Mouse (Mus musculus): ENCODE data around the gene Nfix. TPM values are rescaled to one million over a fixed set of nuclear protein-coding genes. Genes with fewer than 3 reads are reported as not detected.

Nfix gene
- polyA plus RNA-seq, 1 experiment from 2014 or later = 67.4 TPM

- WGBS = 15% methylated on average over 26 of the region's 34 CpGs
- Histone ChIP-seq H3K36me3 (ENCODE audit: control insufficient read depth, insufficient read depth, low read length) (peaks cover 39% of the 10 kb centered on the region), H3K27me3 (replicated peaks; ENCODE audit: control insufficient read depth, insufficient read depth, low read length) (peaks cover 45% of the 10 kb centered on the region), H3K9ac (ENCODE audit: low read depth, low read length) (0 out of 2 replicates have a peak within 1 kb of the TSS, but pooled peaks have one; percentile 34), H3K4me1 (ENCODE audit: control insufficient read depth, insufficient read depth, low read length) (peaks cover 10% of the 10 kb centered on the region), H3K9me3 (ENCODE audit: control insufficient read depth, low read length) (no peaks in the 10 kb centered on the region), H3K4me2 (ENCODE audit: low read depth, low read length) (peak within 1 kb of the TSS; percentile 16; the same call in 1 of the 2 replicates), H3K4me3 (ENCODE audit: low read depth, low read length) (peak within 1 kb of the TSS; percentile 22), H3K27ac (replicated peaks; ENCODE audit: low read depth, low read length) (peak within 1 kb of the TSS; percentile 29; the same call in 1 of the 2 replicates)
- ATAC-seq (ENCODE audit: low read depth) = 0 out of 2 replicates have a peak, but pooled peaks have one; percentile 13
- no peak for DNase-seq (ENCODE audit: low spot score)
These were observed 98.9 kb downstream of the Nfix start, which contains the start of gene Lyl1 for GRCm38 (mm10) chr8:84700941-84701911. Lyl1 (plus strand) TSS chr8:84701457.

GRCm38 (mm10) chr8:84700526-84700925 is 99.6 kb downstream of the Nfix start:
- peaks cover 7% of the 10 kb centered on the region; the same call in 1 of the 2 replicates for H3K4me1 ChIP-seq (ENCODE audit: control insufficient read depth, insufficient read depth, low read length)
- peaks cover 43% of the 10 kb centered on the region for H3K27me3 ChIP-seq (replicated peaks; ENCODE audit: control insufficient read depth, insufficient read depth, low read length)
- peak overlapping the region; percentile 2; the same call in 1 of the 2 replicates for H3K4me2 ChIP-seq (ENCODE audit: low read depth, low read length)
- ATAC-seq (ENCODE audit: low read depth) (no peak), DNase-seq (ENCODE audit: low spot score) (no peak)
- no peak overlapping the region for H3K4me3 ChIP-seq (ENCODE audit: low read depth, low read length)
- 79% methylated on average over 5 of the region's 5 CpGs for WGBS
- peaks cover 45% of the 10 kb centered on the region for H3K36me3 ChIP-seq (ENCODE audit: control insufficient read depth, insufficient read depth, low read length)
- H3K9ac ChIP-seq (ENCODE audit: low read depth, low read length) = no peak overlapping the region
- no peaks in the 10 kb centered on the region for H3K9me3 ChIP-seq (ENCODE audit: control insufficient read depth, low read length)
- 0 out of 2 replicates have a peak overlapping the region, but pooled peaks have one; percentile 29 for H3K27ac ChIP-seq (replicated peaks; ENCODE audit: low read depth, low read length)

- ATAC-seq (ENCODE audit: low read depth) = no peak
- Histone ChIP-seq H3K4me1 (ENCODE audit: control insufficient read depth, insufficient read depth, low read length) (0 out of 2 replicates have a peak, but pooled peaks cover 2% of the 10 kb centered on the region), H3K4me2 (ENCODE audit: low read depth, low read length) (peak overlapping the region; percentile 2; the same call in 1 of the 2 replicates), H3K4me3 (ENCODE audit: low read depth, low read length) (no peak overlapping the region), H3K36me3 (ENCODE audit: control insufficient read depth, insufficient read depth, low read length) (peaks cover 51% of the 10 kb centered on the region), H3K27ac (replicated peaks; ENCODE audit: low read depth, low read length) (0 out of 2 replicates have a peak overlapping the region, but pooled peaks have one; percentile 29), H3K9me3 (ENCODE audit: control insufficient read depth, low read length) (no peaks in the 10 kb centered on the region), H3K9ac (ENCODE audit: low read depth, low read length) (no peak overlapping the region), H3K27me3 (replicated peaks; ENCODE audit: control insufficient read depth, insufficient read depth, low read length) (peaks cover 37% of the 10 kb centered on the region)
- DNase-seq (ENCODE audit: low spot score) = peak; percentile 79
- WGBS = 44% methylated on average over 7 of the region's 7 CpGs
These were observed 100.3 kb downstream of the Nfix start for GRCm38 (mm10) chr8:84699861-84700322.

GRCm38 (mm10) chr8:84698929-84699401 is 101.2 kb downstream of the Nfix start:
- no peak for DNase-seq (ENCODE audit: low spot score)
- H3K9ac ChIP-seq (ENCODE audit: low read depth, low read length) = no peak overlapping the region
- peak overlapping the region; percentile 55 for H3K27ac ChIP-seq (replicated peaks; ENCODE audit: low read depth, low read length)
- peaks cover 29% of the 10 kb centered on the region for H3K27me3 ChIP-seq (replicated peaks; ENCODE audit: control insufficient read depth, insufficient read depth, low read length)
- no peak overlapping the region for H3K4me3 ChIP-seq (ENCODE audit: low read depth, low read length)
- 75% methylated on average over 9 of the region's 9 CpGs for WGBS
- no peak overlapping the region for H3K4me2 ChIP-seq (ENCODE audit: low read depth, low read length)
- ATAC-seq (ENCODE audit: low read depth) = no peak
- peaks cover 53% of the 10 kb centered on the region for H3K36me3 ChIP-seq (ENCODE audit: control insufficient read depth, insufficient read depth, low read length)
- H3K9me3 ChIP-seq (ENCODE audit: control insufficient read depth, low read length) = no peaks in the 10 kb centered on the region
- no peaks in the 10 kb centered on the region for H3K4me1 ChIP-seq (ENCODE audit: control insufficient read depth, insufficient read depth, low read length)

- H3K27ac ChIP-seq (replicated peaks; ENCODE audit: low read depth, low read length) = no peak overlapping the region
These were observed 101.9 kb downstream of the Nfix start for GRCm38 (mm10) chr8:84698288-84698687.

GRCm38 (mm10) chr8:84697166-84698130 is 102.7 kb downstream of the Nfix start:
- Histone ChIP-seq H3K9ac (ENCODE audit: low read depth, low read length) (no peak overlapping the region), H3K27me3 (replicated peaks; ENCODE audit: control insufficient read depth, insufficient read depth, low read length) (peaks cover 14% of the 10 kb centered on the region), H3K4me3 (ENCODE audit: low read depth, low read length) (no peak overlapping the region), H3K4me2 (ENCODE audit: low read depth, low read length) (no peak overlapping the region), H3K9me3 (ENCODE audit: control insufficient read depth, low read length) (no peaks in the 10 kb centered on the region), H3K4me1 (ENCODE audit: control insufficient read depth, insufficient read depth, low read length) (no peaks in the 10 kb centered on the region), H3K36me3 (ENCODE audit: control insufficient read depth, insufficient read depth, low read length) (peaks cover 68% of the 10 kb centered on the region), H3K27ac (replicated peaks; ENCODE audit: low read depth, low read length) (no peak overlapping the region)
- WGBS = 85% methylated on average over 12 of the region's 14 CpGs
- ATAC-seq (ENCODE audit: low read depth) = no peak
- DNase-seq (ENCODE audit: low spot score) = peak; percentile 63

More at GRCm38 (mm10) chr8:84698288-84698687, 101.9 kb downstream of the Nfix start:
- DNase-seq (ENCODE audit: low spot score) (no peak), ATAC-seq (ENCODE audit: low read depth) (no peak)
- Histone ChIP-seq H3K4me2 (ENCODE audit: low read depth, low read length) (no peak overlapping the region), H3K27me3 (replicated peaks; ENCODE audit: control insufficient read depth, insufficient read depth, low read length) (peaks cover 23% of the 10 kb centered on the region), H3K4me1 (ENCODE audit: control insufficient read depth, insufficient read depth, low read length) (no peaks in the 10 kb centered on the region), H3K36me3 (ENCODE audit: control insufficient read depth, insufficient read depth, low read length) (peaks cover 60% of the 10 kb centered on the region), H3K4me3 (ENCODE audit: low read depth, low read length) (no peak overlapping the region), H3K9ac (ENCODE audit: low read depth, low read length) (no peak overlapping the region), H3K9me3 (ENCODE audit: control insufficient read depth, low read length) (no peaks in the 10 kb centered on the region)
- WGBS = 97% methylated on average over 5 of the region's 5 CpGs

GRCm38 (mm10) chr8:84695140-84695539 is 105.0 kb downstream of the Nfix start:
- Histone ChIP-seq H3K4me1 (ENCODE audit: control insufficient read depth, insufficient read depth, low read length) (0 out of 2 replicates have a peak, but pooled peaks cover 2% of the 10 kb centered on the region), H3K9ac (ENCODE audit: low read depth, low read length) (no peak overlapping the region), H3K4me2 (ENCODE audit: low read depth, low read length) (no peak overlapping the region), H3K27ac (replicated peaks; ENCODE audit: low read depth, low read length) (no peak overlapping the region), H3K27me3 (replicated peaks; ENCODE audit: control insufficient read depth, insufficient read depth, low read length) (no peaks in the 10 kb centered on the region), H3K36me3 (ENCODE audit: control insufficient read depth, insufficient read depth, low read length) (peaks cover 84% of the 10 kb centered on the region), H3K9me3 (ENCODE audit: control insufficient read depth, low read length) (no peaks in the 10 kb centered on the region), H3K4me3 (ENCODE audit: low read depth, low read length) (no peak overlapping the region)
- DNase-seq (ENCODE audit: low spot score) = no peak
- WGBS = 92% methylated on average over 6 of the region's 6 CpGs
- no peak for ATAC-seq (ENCODE audit: low read depth)

Data from embryonic facial prominence, embryonic 14.5 days (tissue).